Mouse (Mus musculus) neural tube, embryonic 14.5 days (tissue): ENCODE measurements around the gene Gtf2f1. TPM values are rescaled to one million over a fixed set of nuclear protein-coding genes. Genes with fewer than 3 reads are reported as not detected.

Experiments used
- ATAC-seq: fragments of 200-750 bp; cut with Nextera tagmentation; 2 replicates; pipeline ENCODE4 v1.8.0; 2017; ENCODE audit warnings: low read depth, mild to moderate bottlenecking, moderate TSS enrichment, moderate library complexity
- H3K27ac ChIP-seq: fragments of 300-500 bp; sonication (generic); 2 replicates; pipeline ENCODE4 v1.5.1; 2014; ENCODE audit warnings: low read depth, mild to moderate bottlenecking, control low read depth, low read length, moderate library complexity, mixed read lengths
- H3K27me3 ChIP-seq: fragments of 300-500 bp; sonication (generic); 2 replicates; pipeline ENCODE4 v1.6.1; 2014; ENCODE audit warnings: low read length; ENCODE audit not compliant: control insufficient read depth, insufficient read depth
- H3K36me3 ChIP-seq: fragments of 300-500 bp; sonication (generic); 2 replicates; pipeline ENCODE4 v1.6.1; 2014; ENCODE audit warnings: low read length, mixed read lengths; ENCODE audit not compliant: control insufficient read depth, insufficient read depth
- H3K4me1 ChIP-seq: fragments of 300-500 bp; sonication (generic); 2 replicates; pipeline ENCODE4 v1.6.1; 2014; ENCODE audit warnings: low read length; ENCODE audit not compliant: control insufficient read depth, insufficient read depth
- H3K4me2 ChIP-seq: fragments of 300-500 bp; sonication (generic); 2 replicates; pipeline ENCODE4 v1.6.1; 2014; ENCODE audit warnings: mild to moderate bottlenecking, low read depth, low read length, control low read depth
- H3K4me3 ChIP-seq: fragments of 300-500 bp; sonication (generic); 2 replicates; pipeline ENCODE4 v1.5.1; 2014; ENCODE audit warnings: low read depth, low read length, control low read depth, mixed read lengths
- H3K9ac ChIP-seq: fragments of 300-500 bp; sonication (generic); replicated peaks from 2 replicates; pipeline ENCODE4 v1.6.1; 2014; ENCODE audit warnings: low read depth, mild to moderate bottlenecking, control low read depth, low read length, mixed read lengths
- H3K9me3 ChIP-seq: fragments of 300-500 bp; sonication (generic); 2 replicates; pipeline ENCODE4 v1.6.1; 2016; ENCODE audit warnings: low read length; ENCODE audit not compliant: control insufficient read depth
- WGBS: fragments of 180-500 bp; shearing (Covaris S2); extraction: QIAGEN DNeasy Blood & Tissue Kit; methylation state at CpG from one replicate; pipeline ENCODE4 v1.1.7; 2014; 5-methylcytosine and 5-hydroxymethylcytosine counted together
- polyA plus RNA-seq: library from polyadenylated mRNA; unstranded; fragments of >200 nt; fragmentation: Nextera tagmentation; extraction: Ambion mirVana; gene quantifications from 2 replicates; pipeline ENCODE4 v1.2.1, GENCODE M21; 2014

Gene Gtf2f1
- polyA plus RNA-seq, 1 experiment from 2014 or later: 65.7 TPM

GRCm38 (mm10) chr17:56996506-56996905 lies 14.6 kb downstream of the Gtf2f1 start:
- Histone ChIP-seq H3K27ac (0 out of 2 replicates have a peak overlapping the region, but pooled peaks have one; percentile 10), H3K36me3 (peaks cover 30% of the 10 kb centered on the region), H3K4me1 (0 out of 2 replicates have a peak, but pooled peaks cover 3% of the 10 kb centered on the region), H3K9ac (no peak overlapping the region), H3K4me3 (no peak overlapping the region), H3K27me3 (no peaks in the 10 kb centered on the region), H3K4me2 (peak overlapping the region; percentile 55; the same call in 1 of the 2 replicates), H3K9me3 (no peaks in the 10 kb centered on the region)
- 70% methylated on average over 2 of the region's 2 CpGs for WGBS
- ATAC-seq: no peak

DNA sequence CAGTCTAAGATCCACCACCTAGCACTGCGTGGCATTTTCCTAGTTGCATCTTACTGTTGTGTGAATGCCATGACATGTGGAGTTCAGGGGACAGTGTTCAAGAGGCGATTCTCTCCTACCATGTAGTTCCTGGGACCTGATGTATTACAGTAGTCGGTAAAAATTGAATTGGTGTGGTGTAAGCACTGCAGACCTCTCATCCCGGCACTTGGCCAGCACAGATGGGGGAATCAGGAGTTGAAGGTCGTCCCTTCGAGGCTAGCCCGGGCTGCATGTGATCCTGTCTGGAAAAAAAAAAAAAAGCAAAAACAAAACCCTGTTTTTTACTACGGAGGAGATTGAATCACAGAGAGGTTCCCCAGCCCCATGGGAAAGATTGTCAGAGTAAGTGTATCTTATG lies 16.0 kb downstream of the Gtf2f1 start:
- H3K4me1 ChIP-seq: 0 out of 2 replicates have a peak, but pooled peaks cover 10% of the 10 kb centered on the region
- H3K27ac ChIP-seq: no peak overlapping the region
- no peak overlapping the region for H3K9ac ChIP-seq
- no peak overlapping the region for H3K4me2 ChIP-seq
- no peak overlapping the region for H3K4me3 ChIP-seq
- WGBS: 93% methylated on average over 8 of the region's 8 CpGs
- no peak for ATAC-seq
- peaks cover 30% of the 10 kb centered on the region for H3K36me3 ChIP-seq
- H3K27me3 ChIP-seq: no peaks in the 10 kb centered on the region
- no peaks in the 10 kb centered on the region for H3K9me3 ChIP-seq

- no peaks in the 10 kb centered on the region for H3K9me3 ChIP-seq
- ATAC-seq: no peak
- peaks cover 21% of the 10 kb centered on the region for H3K36me3 ChIP-seq
- no peaks in the 10 kb centered on the region for H3K27me3 ChIP-seq
- peak overlapping the region; percentile 85 for H3K4me3 ChIP-seq
- H3K4me1 ChIP-seq: 0 out of 2 replicates have a peak, but pooled peaks cover 6% of the 10 kb centered on the region
- H3K9ac ChIP-seq: peak overlapping the region; percentile 73
- 90% methylated on average over 2 of the region's 2 CpGs for WGBS
- H3K4me2 ChIP-seq: peak overlapping the region; percentile 80
- no peak overlapping the region for H3K27ac ChIP-seq
Observed at GRCm38 (mm10) chr17:56990966-56991365, 20.1 kb downstream of the Gtf2f1 start.

DNA sequence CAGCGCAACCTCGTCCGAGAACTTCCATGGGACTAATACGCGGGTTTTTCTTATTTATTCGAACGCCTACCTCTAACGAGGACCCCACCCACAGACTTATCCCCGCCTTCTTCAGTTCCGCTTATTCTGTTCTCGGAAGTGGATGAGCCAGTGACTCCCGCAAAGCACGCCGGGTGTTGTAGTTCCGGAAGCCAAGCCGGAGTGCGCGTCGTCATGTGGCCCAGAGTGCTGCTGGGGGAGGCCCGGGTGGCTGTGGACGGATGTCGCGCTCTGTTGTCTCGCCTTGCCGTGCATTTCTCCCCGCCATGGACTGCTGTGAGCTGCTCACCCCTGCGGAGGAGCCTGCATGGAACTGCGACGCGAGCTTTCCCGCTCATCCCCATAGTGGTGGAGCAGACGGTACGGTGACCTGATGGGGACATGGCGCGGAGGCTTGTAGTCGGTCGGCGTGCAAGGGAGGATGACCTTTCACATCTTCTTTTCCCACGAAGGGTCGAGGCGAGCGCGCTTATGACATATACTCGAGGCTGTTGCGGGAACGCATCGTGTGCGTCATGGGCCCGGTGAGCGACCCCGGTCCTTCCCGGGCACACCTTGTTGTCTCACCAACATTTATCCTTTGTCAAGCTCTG lies 20.9 kb downstream of the Gtf2f1 start, which contains the start of gene Clpp:
Clpp (plus strand) TSS at position 191 of the 632 bp plus-strand sequence.
- peak; percentile 97 for ATAC-seq
- WGBS: 1% methylated on average over 52 of the region's 52 CpGs
- Histone ChIP-seq H3K9me3 (no peaks in the 10 kb centered on the region), H3K4me2 (peak within 1 kb of the TSS; percentile 80), H3K4me1 (0 out of 2 replicates have a peak, but pooled peaks cover 6% of the 10 kb centered on the region), H3K27ac (peak within 1 kb of the TSS; percentile 84), H3K36me3 (peaks cover 20% of the 10 kb centered on the region), H3K9ac (peak within 1 kb of the TSS; percentile 73), H3K27me3 (no peaks in the 10 kb centered on the region), H3K4me3 (peak within 1 kb of the TSS; percentile 85)

DNA sequence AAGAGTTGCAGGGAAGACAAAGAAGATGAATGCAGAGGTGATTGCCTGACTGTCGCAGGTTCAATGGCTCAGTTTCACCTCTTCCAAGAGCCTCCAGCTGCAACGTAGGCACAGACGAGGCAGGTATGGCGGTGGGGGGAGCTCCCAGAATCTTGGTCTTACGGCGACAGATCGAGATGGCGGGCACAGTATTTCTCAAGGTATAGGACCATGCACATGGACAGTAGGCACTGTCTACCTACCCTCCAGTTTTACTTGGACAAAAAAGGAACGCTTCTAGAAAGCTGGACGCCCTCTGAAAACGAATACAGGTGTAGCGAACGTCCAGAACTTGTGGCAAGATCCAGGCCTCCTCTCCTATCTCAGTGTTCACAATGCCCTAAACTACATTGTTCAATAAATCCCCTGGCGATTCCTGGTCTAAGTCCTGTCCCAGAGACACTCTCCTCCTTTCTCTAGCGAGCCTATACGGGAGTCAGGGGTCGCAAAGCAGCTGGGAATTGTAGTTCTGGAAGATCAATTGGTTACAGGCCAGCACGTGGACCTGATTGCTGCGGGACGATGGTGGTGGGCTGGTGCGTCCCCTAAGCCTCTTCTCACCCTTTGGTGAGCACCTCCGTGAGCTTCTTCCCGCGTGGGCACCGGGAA lies 21.5 kb downstream of the Gtf2f1 start:
- H3K4me1 ChIP-seq: 0 out of 2 replicates have a peak, but pooled peaks cover 6% of the 10 kb centered on the region
- H3K4me3 ChIP-seq: peak overlapping the region; percentile 85
- peak overlapping the region; percentile 84 for H3K27ac ChIP-seq
- peak; percentile 95 for ATAC-seq
- peaks cover 16% of the 10 kb centered on the region for H3K36me3 ChIP-seq
- peak overlapping the region; percentile 80 for H3K4me2 ChIP-seq
- H3K9me3 ChIP-seq: no peaks in the 10 kb centered on the region
- no peaks in the 10 kb centered on the region for H3K27me3 ChIP-seq
- WGBS: 4% methylated on average over 25 of the region's 25 CpGs
- peak overlapping the region; percentile 73 for H3K9ac ChIP-seq

GRCm38 (mm10) chr17:56988921-56989430 lies 22.1 kb downstream of the Gtf2f1 start:
- Histone ChIP-seq H3K9ac (no peak overlapping the region; the same call in 1 of the 2 replicates), H3K4me3 (peak overlapping the region; percentile 85; the same call in 1 of the 2 replicates), H3K9me3 (no peaks in the 10 kb centered on the region), H3K36me3 (peaks cover 11% of the 10 kb centered on the region), H3K4me1 (0 out of 2 replicates have a peak, but pooled peaks cover 6% of the 10 kb centered on the region), H3K27me3 (no peaks in the 10 kb centered on the region), H3K4me2 (peak overlapping the region; percentile 80), H3K27ac (no peak overlapping the region)
- ATAC-seq: no peak
- WGBS: 73% methylated on average over 7 of the region's 7 CpGs

DNA sequence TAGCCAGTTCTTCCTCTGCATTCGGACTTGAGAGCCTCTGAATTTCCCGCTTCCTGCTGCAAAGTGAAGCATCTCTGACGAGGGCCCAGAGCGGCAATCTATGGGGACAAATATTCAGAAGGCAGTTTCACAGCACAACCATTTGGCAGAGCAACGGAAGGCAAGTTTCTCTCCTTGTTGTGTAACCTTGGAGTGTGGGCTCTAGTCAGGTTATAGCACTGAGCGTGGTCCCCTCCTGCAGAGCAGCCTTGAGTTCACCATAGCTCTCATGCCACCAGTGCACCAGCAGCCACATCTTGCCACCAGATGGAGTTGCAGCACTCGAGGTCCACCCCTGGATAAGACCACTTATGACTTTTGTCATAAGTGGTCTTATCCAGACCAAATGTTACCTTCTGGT lies 22.6 kb downstream of the Gtf2f1 start:
- Histone ChIP-seq H3K9ac (no peak overlapping the region), H3K4me2 (no peak overlapping the region), H3K4me3 (no peak overlapping the region), H3K27me3 (no peaks in the 10 kb centered on the region), H3K4me1 (0 out of 2 replicates have a peak, but pooled peaks cover 6% of the 10 kb centered on the region), H3K27ac (no peak overlapping the region), H3K9me3 (no peaks in the 10 kb centered on the region), H3K36me3 (peaks cover 6% of the 10 kb centered on the region; the same call in 1 of the 2 replicates)
- ATAC-seq: no peak
- 86% methylated on average over 7 of the region's 7 CpGs for WGBS

- no peaks in the 10 kb centered on the region for H3K27me3 ChIP-seq
- no peak for ATAC-seq
- H3K36me3 ChIP-seq: no peaks in the 10 kb centered on the region
- no peak overlapping the region for H3K9ac ChIP-seq
- no peak overlapping the region for H3K4me2 ChIP-seq
- 0 out of 2 replicates have a peak, but pooled peaks cover 6% of the 10 kb centered on the region for H3K4me1 ChIP-seq
- no peak overlapping the region for H3K27ac ChIP-seq
- WGBS: 87% methylated on average over 3 of the region's 3 CpGs
- H3K9me3 ChIP-seq: no peaks in the 10 kb centered on the region
- H3K4me3 ChIP-seq: no peak overlapping the region
Observed at GRCm38 (mm10) chr17:56986105-56986805, 24.8 kb downstream of the Gtf2f1 start.
